Mouse (Mus musculus) ES-E14 (cell line): ENCODE data around the gene Slc22a22. TPM values are rescaled to one million over a fixed set of nuclear protein-coding genes. Genes with fewer than 3 reads are reported as not detected.

Source experiments
- DNase-seq: peaks from one replicate; pipeline ENCODE4 v3.0.0-alpha.2; 2013; ENCODE audit warnings: low read depth, low spot score
- H3K27ac ChIP-seq: 2 replicates; pipeline ENCODE4 v1.5.1; 2012; ENCODE audit warnings: low read depth, mild to moderate bottlenecking, low read length, moderate library complexity, mixed read lengths; ENCODE audit not compliant: poor library complexity, insufficient read depth, severe bottlenecking
- H3K36me3 ChIP-seq: 2 replicates; pipeline ENCODE4 v1.6.1; 2012; ENCODE audit warnings: mild to moderate bottlenecking, low read length, moderate library complexity, mixed read lengths; ENCODE audit not compliant: control insufficient read depth, poor library complexity, insufficient read depth, severe bottlenecking
- H3K4me1 ChIP-seq, 2 experiments: fragments of 150-350 bp in 1 of 2; sonication (generic) in 1 of 2; 2 replicates each; pipeline ENCODE4 v1.6.1; 2012; ENCODE audit warnings: low read length in 2 of 2, mild to moderate bottlenecking in 1 of 2, mixed read lengths in 1 of 2; ENCODE audit not compliant: control insufficient read depth in 2 of 2, insufficient read depth in 2 of 2, poor library complexity in 1 of 2
- H3K4me3 ChIP-seq, 2 experiments: fragments of 150-350 bp in 1 of 2; sonication (generic) in 1 of 2; 2 replicates each; pipeline ENCODE4 v1.5.1; 2012; ENCODE audit warnings: low read length in 2 of 2, low read depth in 1 of 2, mild to moderate bottlenecking in 1 of 2, mixed read lengths in 1 of 2; ENCODE audit not compliant: insufficient read depth in 1 of 2, poor library complexity in 1 of 2, severe bottlenecking in 1 of 2
- H3K9ac ChIP-seq: 2 replicates; pipeline ENCODE4 v1.6.1; 2012; ENCODE audit warnings: low read depth, mild to moderate bottlenecking, low read length, mixed read lengths; ENCODE audit not compliant: poor library complexity, insufficient read depth, severe bottlenecking
- H3K9me3 ChIP-seq: fragments of 150-350 bp; sonication (generic); 2 replicates; pipeline ENCODE4 v1.6.1; 2012; ENCODE audit warnings: low read depth, mild to moderate bottlenecking, low read length; ENCODE audit not compliant: control insufficient read depth, insufficient read depth
- CHD2 ChIP-seq: IDR thresholded peaks from 2 replicates; pipeline ENCODE4 v1.6.1; 2014; ENCODE audit warnings: mild to moderate bottlenecking, low read depth, low read length, inconsistent platforms
- HCFC1 ChIP-seq: IDR thresholded peaks from 2 replicates; pipeline ENCODE4 v1.6.1; 2012; ENCODE audit warnings: low read length, inconsistent platforms, borderline replicate concordance; ENCODE audit not compliant: insufficient read depth
- MAFK ChIP-seq: IDR thresholded peaks from 2 replicates; pipeline ENCODE4 v1.6.1; 2014; ENCODE audit warnings: mild to moderate bottlenecking, low read depth, low read length, inconsistent platforms; ENCODE audit not compliant: insufficient read depth
- ZC3H11A ChIP-seq: IDR thresholded peaks from 2 replicates; pipeline ENCODE4 v1.6.1; 2012; ENCODE audit warnings: low read depth, mild to moderate bottlenecking, inconsistent platforms, low read length, borderline replicate concordance
- ZNF384 ChIP-seq: IDR thresholded peaks from 2 replicates; pipeline ENCODE4 v1.6.1; 2012; ENCODE audit warnings: low read depth, low read length, inconsistent platforms
- in situ Hi-C, 2 experiments: fragments of 600-800 bp; cut with MboI; formaldehyde crosslinking; loops; one replicate each; pipeline ENCODE4 v1.15.1; 2025; ENCODE audit warnings: low sequenced_read_pairs in 2 of 2, inconsistent platforms in 1 of 2; ENCODE audit not compliant: unreplicated experiment in 2 of 2
- total RNA-seq: library from RNA; depleted of rRNA; stranded (reverse); fragments of 300-350 nt; gene quantifications from 2 replicates; pipeline ENCODE4 v1.2.3, GENCODE M21; 2012

Gene Slc22a22
- total RNA-seq, 1 experiment = not detected

DNA sequence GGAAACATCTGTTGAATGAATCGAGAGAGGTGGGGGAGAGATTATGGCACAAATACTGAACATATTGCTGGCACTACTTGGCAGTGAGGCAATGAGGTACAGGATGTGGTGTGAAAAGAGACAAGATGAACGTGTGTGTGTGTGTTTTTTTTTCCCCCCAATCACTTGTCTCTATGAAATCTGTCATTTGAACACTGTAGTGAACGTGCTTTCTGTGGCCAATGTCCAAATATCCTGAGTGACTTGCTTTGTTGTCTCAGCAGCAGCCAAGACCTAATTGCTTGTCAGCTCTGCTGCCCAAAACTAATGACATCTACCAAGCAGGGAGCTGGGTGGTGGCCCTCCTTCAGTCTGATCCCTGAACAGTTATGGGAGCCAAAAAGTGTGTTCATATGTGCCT is 136.9 kb downstream of the Slc22a22 start:
- H3K4me3 ChIP-seq = no peak overlapping the region
- TF ChIP-seq CHD2 = no peak
- TF ChIP-seq ZC3H11A = no peak
- TF ChIP-seq ZNF384 = no peak
- no peak for TF ChIP-seq MAFK
- TF ChIP-seq HCFC1 = no peak
- H3K36me3 ChIP-seq = no peaks in the 10 kb centered on the region
- H3K9ac ChIP-seq = no peak overlapping the region
- H3K4me1 ChIP-seq = no peaks in the 10 kb centered on the region
- no peaks in the 10 kb centered on the region for H3K9me3 ChIP-seq
- DNase-seq = no peak
- in situ Hi-C loops = no loop called here
- no peak overlapping the region for H3K27ac ChIP-seq

DNA sequence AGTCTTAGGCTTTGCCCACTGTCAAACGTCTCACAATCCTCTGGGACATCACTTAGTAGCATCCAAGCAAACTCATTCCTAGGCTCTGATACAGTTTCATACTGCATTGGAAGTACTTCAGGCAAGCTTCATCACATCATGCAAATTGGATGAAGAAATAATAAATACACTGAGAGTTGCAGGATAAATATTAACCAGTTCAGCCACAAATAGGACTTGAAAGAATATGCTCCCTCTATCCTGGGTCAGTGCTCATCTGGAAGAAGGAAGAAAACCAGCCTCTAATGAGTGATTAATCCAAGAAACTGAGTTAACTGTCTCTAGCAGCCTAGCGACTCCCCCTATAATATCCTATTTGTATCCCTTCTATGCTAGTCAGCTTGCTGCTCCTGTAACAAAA is 146.1 kb downstream of the Slc22a22 start:
- TF ChIP-seq HCFC1 = no peak
- TF ChIP-seq ZC3H11A = no peak
- TF ChIP-seq ZNF384 = no peak
- TF ChIP-seq MAFK = no peak
- no peak for TF ChIP-seq CHD2

DNA sequence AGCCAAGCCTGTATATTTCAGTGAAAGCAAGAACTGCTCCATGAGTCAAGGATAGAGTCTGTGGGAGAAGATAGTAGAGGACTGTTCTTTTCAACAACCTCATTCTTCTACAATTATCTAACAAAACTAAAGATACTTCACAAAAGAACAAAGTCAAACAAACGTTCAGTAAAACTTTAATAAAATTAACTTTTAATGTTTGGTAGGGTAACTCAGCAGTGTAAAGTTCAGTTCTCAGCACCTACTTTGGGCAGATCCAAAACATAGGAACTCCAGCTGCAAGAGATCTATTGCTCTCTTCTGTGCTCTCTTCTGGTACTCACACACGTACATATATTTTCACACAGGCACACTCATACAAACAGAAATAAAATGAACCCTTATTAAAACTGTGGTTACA is 159.4 kb downstream of the Slc22a22 start:
- Histone ChIP-seq H3K9me3 (no peaks in the 10 kb centered on the region), H3K4me3 (no peak overlapping the region), H3K9ac (no peak overlapping the region), H3K4me1 (no peaks in the 10 kb centered on the region), H3K27ac (no peak overlapping the region), H3K36me3 (no peaks in the 10 kb centered on the region)
- no peak for DNase-seq
- in situ Hi-C loops = no loop called here
- no peak for TF ChIP-seq CHD2
- TF ChIP-seq HCFC1 = no peak
- TF ChIP-seq MAFK = no peak
- no peak for TF ChIP-seq ZNF384
- no peak for TF ChIP-seq ZC3H11A

More for the DNA sequence above, 146.1 kb downstream of the Slc22a22 start:
- in situ Hi-C loops = no loop called here
- H3K36me3 ChIP-seq = no peaks in the 10 kb centered on the region
- no peaks in the 10 kb centered on the region for H3K9me3 ChIP-seq
- H3K27ac ChIP-seq = no peak overlapping the region
- H3K4me3 ChIP-seq = no peak overlapping the region
- no peaks in the 10 kb centered on the region for H3K4me1 ChIP-seq
- H3K9ac ChIP-seq = no peak overlapping the region
- no peak for DNase-seq

DNA sequence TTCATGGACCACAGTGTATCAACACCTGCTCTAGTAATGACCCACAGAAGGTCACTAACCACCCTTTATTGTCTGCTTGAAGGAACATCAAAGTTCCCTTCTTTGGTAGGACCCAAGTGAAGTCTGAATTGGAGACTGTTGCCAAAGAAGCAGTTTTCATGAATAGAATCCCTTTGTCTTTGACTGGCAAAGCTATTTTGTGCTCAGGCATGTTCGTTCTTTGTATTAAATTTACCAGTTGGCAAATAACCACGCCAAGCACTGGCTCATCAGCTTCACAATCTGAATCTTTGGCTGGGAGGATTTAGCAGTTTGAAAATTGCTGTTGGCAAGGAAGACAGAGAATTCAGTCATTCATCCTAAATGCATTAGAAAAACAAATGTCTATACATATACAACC is 160.9 kb downstream of the Slc22a22 start:
- Histone ChIP-seq H3K9me3 (no peaks in the 10 kb centered on the region), H3K4me3 (no peak overlapping the region), H3K9ac (no peak overlapping the region), H3K4me1 (no peaks in the 10 kb centered on the region), H3K36me3 (no peaks in the 10 kb centered on the region), H3K27ac (no peak overlapping the region)
- DNase-seq = no peak
- in situ Hi-C loops = no loop called here
- TF ChIP-seq MAFK (no peak), CHD2 (no peak), ZC3H11A (no peak), HCFC1 (no peak), ZNF384 (no peak)

DNA sequence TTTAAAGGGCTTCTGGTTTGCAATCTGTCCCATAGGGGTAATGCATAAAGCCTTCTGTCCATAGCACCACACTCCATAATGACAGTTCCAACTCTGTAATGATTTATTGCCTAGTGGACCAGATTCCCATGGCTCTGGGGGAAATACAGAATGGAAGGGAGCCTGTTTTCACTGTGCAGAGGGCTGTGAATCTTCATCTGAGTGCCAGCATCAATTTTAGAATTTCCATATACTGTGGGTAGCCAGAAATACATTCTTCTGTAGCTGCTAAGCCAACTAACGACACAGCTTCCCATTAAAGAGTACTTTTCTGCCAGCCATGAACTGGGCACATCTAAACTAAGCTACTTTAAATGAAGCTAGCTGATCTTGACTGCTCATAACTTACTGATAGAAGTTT is 174.7 kb downstream of the Slc22a22 start:
- DNase-seq = no peak
- Histone ChIP-seq H3K9me3 (no peaks in the 10 kb centered on the region), H3K4me1 (no peaks in the 10 kb centered on the region), H3K27ac (no peak overlapping the region), H3K36me3 (no peaks in the 10 kb centered on the region), H3K9ac (no peak overlapping the region), H3K4me3 (no peak overlapping the region)
- no peak for TF ChIP-seq MAFK
- no peak for TF ChIP-seq ZNF384
- no peak for TF ChIP-seq CHD2
- TF ChIP-seq HCFC1 = no peak
- TF ChIP-seq ZC3H11A = no peak
- in situ Hi-C loops = no loop called here
